Mouse (Mus musculus) spleen, adult 2 months (tissue): ENCODE results near the gene Eef1b2. TPM values are rescaled to one million over a fixed set of nuclear protein-coding genes. Genes with fewer than 3 reads are reported as not detected.

Experiments used
- DNase-seq, 2 experiments: peaks; one replicate each; pipeline versions ENCODE4 v3.0.0 to v3.0.0-alpha.2; 2012 to 2021; ENCODE audit warnings: low spot score in 2 of 2, low read depth in 1 of 2
- H3K27ac ChIP-seq: fragments of 200-500 bp; 2 replicates; pipeline ENCODE4 v1.5.1; 2012; ENCODE audit warnings: low read length, inconsistent platforms; ENCODE audit not compliant: insufficient read depth
- H3K27me3 ChIP-seq: fragments of 200-500 bp; 2 replicates; pipeline ENCODE4 v1.6.1; 2012; ENCODE audit warnings: mild to moderate bottlenecking, moderate library complexity, low read length, inconsistent platforms; ENCODE audit not compliant: control insufficient read depth, insufficient read depth
- H3K36me3 ChIP-seq: fragments of 200-500 bp; 2 replicates; pipeline ENCODE4 v1.6.1; 2012; ENCODE audit warnings: mild to moderate bottlenecking, low read length, inconsistent platforms; ENCODE audit not compliant: control insufficient read depth, insufficient read depth
- H3K4me1 ChIP-seq: fragments of 200-500 bp; 2 replicates; pipeline ENCODE4 v1.6.1; 2011; ENCODE audit warnings: inconsistent platforms; ENCODE audit not compliant: control insufficient read depth, insufficient read depth, insufficient read length
- H3K4me3 ChIP-seq: fragments of 200-500 bp; 2 replicates; pipeline ENCODE4 v1.5.1; 2011; ENCODE audit warnings: mild to moderate bottlenecking, inconsistent platforms; ENCODE audit not compliant: insufficient read depth, insufficient read length; ENCODE audit errors: extremely low read depth
- CTCF ChIP-seq: fragments of 200-500 bp; IDR thresholded peaks from 2 replicates; pipeline ENCODE4 v1.5.1; 2011; ENCODE audit warnings: mild to moderate bottlenecking, inconsistent platforms; ENCODE audit not compliant: insufficient read depth, insufficient read length, insufficient replicate concordance; ENCODE audit errors: extremely low read depth
- POLR2A ChIP-seq: fragments of 200-500 bp; IDR thresholded peaks from 2 replicates; pipeline ENCODE4 v1.6.1; 2011; ENCODE audit warnings: low read depth, low read length, inconsistent platforms
- WGBS: fragments of 180-500 bp; shearing (Covaris S2); methylation state at CpG from one replicate; pipeline ENCODE4 v1.1.7; 2018; 5-methylcytosine and 5-hydroxymethylcytosine counted together
- polyA plus RNA-seq: library from polyadenylated mRNA; depleted of rRNA; stranded (reverse); fragments of >200 nt; gene quantifications from 2 replicates; pipeline ENCODE4 v1.2.3, GENCODE M21; 2012; rRNA removed

Gene Eef1b2
- polyA plus RNA-seq, 1 experiment, result 360 TPM

DNA sequence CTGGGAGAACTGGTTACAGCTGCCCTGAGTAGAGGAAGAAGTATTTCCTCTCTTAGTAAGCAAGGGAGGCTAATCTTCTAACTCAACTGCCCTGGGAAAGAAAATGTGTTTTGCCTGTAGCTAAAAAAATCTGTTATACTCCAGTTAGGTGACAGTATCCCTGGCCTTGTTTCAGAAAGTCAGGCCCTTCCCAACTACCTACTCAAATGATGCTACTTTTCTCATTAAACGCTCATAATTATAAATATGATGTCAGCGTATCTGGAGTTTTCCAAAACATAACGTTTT lies 37.6 kb downstream of the Eef1b2 start, which contains the start of gene Gpr1:
Gene Gpr1, minus strand, starts transcription at position 273 of the 288 bp plus-strand sequence.
- H3K36me3 ChIP-seq, result no peaks in the 10 kb centered on the region
- TF ChIP-seq CTCF, result no peak
- TF ChIP-seq POLR2A, result no peak
- no peaks in the 10 kb centered on the region for H3K27me3 ChIP-seq
- H3K4me1 ChIP-seq, result no peaks in the 10 kb centered on the region
- no peak within 1 kb of the TSS for H3K27ac ChIP-seq
- no peak within 1 kb of the TSS for H3K4me3 ChIP-seq
- WGBS, result 53% methylated on average over 3 of the region's 3 CpGs
- no peak for DNase-seq

DNA sequence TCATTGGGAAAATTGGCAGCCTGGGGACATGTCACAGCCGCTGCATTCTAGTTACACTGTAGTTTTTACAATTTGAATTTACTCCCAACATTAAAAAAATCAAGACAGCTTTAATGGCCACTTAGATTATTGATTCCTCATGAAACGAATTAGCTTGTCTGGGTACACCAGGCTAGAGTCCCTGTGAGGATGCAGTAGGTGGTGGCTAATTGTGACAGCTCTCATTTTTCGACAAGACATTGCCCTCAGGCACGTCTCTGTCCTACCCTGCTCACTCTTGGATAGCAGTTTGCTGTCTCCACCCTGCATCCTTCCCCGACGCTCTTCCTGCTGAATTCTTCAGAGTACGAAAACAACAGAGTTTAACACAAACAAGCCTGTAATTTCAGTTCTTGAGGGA lies 38.0 kb downstream of the Eef1b2 start:
- DNase-seq, result no peak
- WGBS, result 61% methylated on average over 7 of the region's 7 CpGs
- no peak overlapping the region for H3K27ac ChIP-seq
- TF ChIP-seq CTCF (no peak), POLR2A (no peak)
- H3K4me3 ChIP-seq, result no peak overlapping the region
- H3K27me3 ChIP-seq, result no peaks in the 10 kb centered on the region
- H3K4me1 ChIP-seq, result no peaks in the 10 kb centered on the region
- no peaks in the 10 kb centered on the region for H3K36me3 ChIP-seq

- H3K4me1 ChIP-seq, result no peaks in the 10 kb centered on the region
- DNase-seq, result no peak
- 97% methylated on average over 4 of the region's 4 CpGs for WGBS
- H3K36me3 ChIP-seq, result no peaks in the 10 kb centered on the region
- TF ChIP-seq POLR2A (no peak), CTCF (no peak)
- no peaks in the 10 kb centered on the region for H3K27me3 ChIP-seq
- no peak overlapping the region for H3K4me3 ChIP-seq
- no peak overlapping the region for H3K27ac ChIP-seq
Measured at GRCm38 (mm10) chr1:63219277-63219676, 42.7 kb downstream of the Eef1b2 start.

DNA sequence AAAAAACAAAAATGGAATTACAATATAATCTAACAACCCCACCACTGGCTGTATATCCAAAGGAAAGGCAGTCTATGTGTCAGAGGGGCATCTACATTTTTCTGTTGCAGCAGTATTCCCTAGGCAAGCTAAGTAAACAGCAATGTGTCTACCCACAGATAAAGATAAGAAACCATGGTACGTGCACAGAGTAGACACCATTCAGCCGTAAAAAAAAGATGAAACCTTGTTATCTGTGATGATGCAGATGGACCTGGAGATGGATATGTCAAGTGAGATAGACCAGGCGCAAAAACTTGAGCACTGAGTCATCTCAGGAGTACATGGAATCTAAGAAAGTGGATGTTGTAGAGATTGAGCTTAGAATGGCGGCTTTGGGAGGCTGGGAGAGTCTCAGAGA lies 48.4 kb downstream of the Eef1b2 start:
- 76% methylated on average over 4 of the region's 4 CpGs for WGBS
- no peak for TF ChIP-seq CTCF
- no peak for TF ChIP-seq POLR2A
- Histone ChIP-seq H3K27me3 (no peaks in the 10 kb centered on the region), H3K36me3 (no peaks in the 10 kb centered on the region), H3K4me1 (no peaks in the 10 kb centered on the region), H3K27ac (no peak overlapping the region), H3K4me3 (no peak overlapping the region)
- no peak for DNase-seq

GRCm38 (mm10) chr1:63225890-63226289 lies 49.3 kb downstream of the Eef1b2 start:
- Histone ChIP-seq H3K36me3 (no peaks in the 10 kb centered on the region), H3K27ac (no peak overlapping the region), H3K4me3 (no peak overlapping the region), H3K4me1 (no peaks in the 10 kb centered on the region), H3K27me3 (no peaks in the 10 kb centered on the region)
- WGBS, result 47% methylated on average over 7 of the region's 7 CpGs
- no peak for DNase-seq
- TF ChIP-seq POLR2A, result no peak

DNA sequence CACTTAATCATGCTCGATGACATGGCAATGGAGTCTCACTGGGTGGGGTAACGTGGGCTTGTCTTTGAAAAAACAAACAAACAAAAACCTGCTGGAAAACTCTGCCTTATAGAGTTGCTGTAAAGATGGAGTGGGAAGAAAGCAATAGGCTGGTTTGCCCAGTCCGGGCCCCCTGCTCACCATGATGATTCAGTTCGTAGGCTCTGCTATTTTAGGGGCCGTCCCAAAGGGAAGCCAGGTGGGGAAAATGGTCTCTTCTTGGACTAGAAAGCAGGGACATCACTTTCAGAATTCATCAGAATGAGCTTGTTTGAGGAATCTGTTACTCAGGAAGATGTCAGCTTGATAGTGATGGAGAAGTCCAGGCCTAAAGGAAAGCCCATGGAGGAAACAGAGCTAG lies 50.6 kb downstream of the Eef1b2 start:
- Histone ChIP-seq H3K27ac (no peak overlapping the region), H3K4me1 (no peaks in the 10 kb centered on the region), H3K36me3 (no peaks in the 10 kb centered on the region), H3K4me3 (no peak overlapping the region), H3K27me3 (no peaks in the 10 kb centered on the region)
- DNase-seq, result no peak
- no peak for TF ChIP-seq POLR2A
- no peak for TF ChIP-seq CTCF
- 85% methylated on average over 5 of the region's 5 CpGs for WGBS

Other genes starting within 250 kb of the Eef1b2 start
- gene Ino80d, start 62.2 kb upstream of the Eef1b2 start, polyA plus RNA-seq, result 15.1 and 18.9 TPM in 2 replicates
- gene Ndufs1, start within 50 bp of the Eef1b2 start, polyA plus RNA-seq, result 12.6 TPM in 2 replicates
- gene Gpr1, start 37.7 kb downstream of the Eef1b2 start, polyA plus RNA-seq, result 0.06 TPM in 1 of 2 replicates, not detected in the other
- gene Zdbf2, start 96.4 kb downstream of the Eef1b2 start, polyA plus RNA-seq, result under 0.01 TPM in 1 of 2 replicates, not detected in the other